Mouse (Mus musculus) megakaryocyte-erythroid progenitor cell, adult 5-6 weeks (primary cell): ENCODE measurements around the gene Trim28. TPM values are rescaled to one million over a fixed set of nuclear protein-coding genes. Genes with fewer than 3 reads are reported as not detected.
A peak's percentile ranks its signal among the peaks of the same experiment; 100 is the strongest.

ENCODE experiments used
- ATAC-seq: replicated peaks from 2 replicates; pipeline ENCODE4 v1.8.0; 2016; ENCODE audit warnings: mild to moderate bottlenecking, inconsistent platforms; ENCODE audit not compliant: severe bottlenecking, poor library complexity, low FRiP score, low TSS enrichment
- total RNA-seq, 2 experiments: library from RNA; stranded (forward) in 1 of 2; stranded (reverse) in 1 of 2; fragments of 200-1000, 215-1000 nt in 1 of 2; fragments of >200 nt in 1 of 2; fragmentation: Nextera tagmentation in 1 of 2; gene quantifications; 2 replicates each; pipeline ENCODE4 v1.2.3; 2014 to 2017

The Trim28 gene
- 654 and 831 TPM in 2 replicates for total RNA-seq (2014; fragmentation: Nextera tagmentation)
- total RNA-seq (2017), result 556 and 566 TPM in 2 replicates

- no peak for ATAC-seq
Observed at GRCm38 (mm10) chr7:12998851-12999250, at the start of gene Trim28. Trim28 (plus strand) TSS chr7:12999114.

GRCm38 (mm10) chr7:12949872-12950229 lies 49.1 kb upstream of the Trim28 start:
- ATAC-seq, result peak; percentile 45

GRCm38 (mm10) chr7:12954896-12955295 lies 44.0 kb upstream of the Trim28 start:
- peak; percentile 89 for ATAC-seq

- ATAC-seq, result no peak
Observed at GRCm38 (mm10) chr7:12957511-12957910, 41.4 kb upstream of the Trim28 start.

- ATAC-seq, result no peak
Observed at GRCm38 (mm10) chr7:12958948-12959347, 40.0 kb upstream of the Trim28 start.

- no peak for ATAC-seq
Observed at GRCm38 (mm10) chr7:12959718-12960117, 39.2 kb upstream of the Trim28 start.

- peak; percentile 71 for ATAC-seq
Observed at GRCm38 (mm10) chr7:12961511-12962141, 37.3 kb upstream of the Trim28 start.

GRCm38 (mm10) chr7:12965678-12966091 lies 33.2 kb upstream of the Trim28 start, which contains the start of gene Zfp324:
Zfp324 (plus strand) TSS chr7:12965838.
- peak; percentile 90 for ATAC-seq

GRCm38 (mm10) chr7:12966104-12966845 lies 32.6 kb upstream of the Trim28 start:
- ATAC-seq, result peak; percentile 55

- ATAC-seq, result no peak
Observed at GRCm38 (mm10) chr7:12970906-12971305, 28.0 kb upstream of the Trim28 start.

- ATAC-seq, result peak; percentile 96
Observed at GRCm38 (mm10) chr7:12977682-12978389, 21.1 kb upstream of the Trim28 start, which contains the start of gene Zfp446. Zfp446 (plus strand) TSS chr7:12977848.

GRCm38 (mm10) chr7:12978931-12979722 lies 19.8 kb upstream of the Trim28 start:
- no peak for ATAC-seq

GRCm38 (mm10) chr7:12979776-12980175 lies 19.1 kb upstream of the Trim28 start:
- ATAC-seq, result no peak

- no peak for ATAC-seq
Observed at GRCm38 (mm10) chr7:12980291-12980690, 18.6 kb upstream of the Trim28 start.

- peak; percentile 38; the same call in 1 of the 2 replicates for ATAC-seq
Observed at GRCm38 (mm10) chr7:12985724-12986123, 13.2 kb upstream of the Trim28 start.

- ATAC-seq, result no peak
Observed at GRCm38 (mm10) chr7:12986906-12987305, 12.0 kb upstream of the Trim28 start.

GRCm38 (mm10) chr7:12987409-12988189 lies 11.3 kb upstream of the Trim28 start:
- peak; percentile 49 for ATAC-seq

GRCm38 (mm10) chr7:12992222-12992621 lies 6.7 kb upstream of the Trim28 start:
- ATAC-seq, result peak; percentile 69

- ATAC-seq, result no peak
Observed at GRCm38 (mm10) chr7:12993148-12993547, 5.8 kb upstream of the Trim28 start.
